Mouse (Mus musculus): Measurements from ENCODE around the gene AI464131.

DNA sequence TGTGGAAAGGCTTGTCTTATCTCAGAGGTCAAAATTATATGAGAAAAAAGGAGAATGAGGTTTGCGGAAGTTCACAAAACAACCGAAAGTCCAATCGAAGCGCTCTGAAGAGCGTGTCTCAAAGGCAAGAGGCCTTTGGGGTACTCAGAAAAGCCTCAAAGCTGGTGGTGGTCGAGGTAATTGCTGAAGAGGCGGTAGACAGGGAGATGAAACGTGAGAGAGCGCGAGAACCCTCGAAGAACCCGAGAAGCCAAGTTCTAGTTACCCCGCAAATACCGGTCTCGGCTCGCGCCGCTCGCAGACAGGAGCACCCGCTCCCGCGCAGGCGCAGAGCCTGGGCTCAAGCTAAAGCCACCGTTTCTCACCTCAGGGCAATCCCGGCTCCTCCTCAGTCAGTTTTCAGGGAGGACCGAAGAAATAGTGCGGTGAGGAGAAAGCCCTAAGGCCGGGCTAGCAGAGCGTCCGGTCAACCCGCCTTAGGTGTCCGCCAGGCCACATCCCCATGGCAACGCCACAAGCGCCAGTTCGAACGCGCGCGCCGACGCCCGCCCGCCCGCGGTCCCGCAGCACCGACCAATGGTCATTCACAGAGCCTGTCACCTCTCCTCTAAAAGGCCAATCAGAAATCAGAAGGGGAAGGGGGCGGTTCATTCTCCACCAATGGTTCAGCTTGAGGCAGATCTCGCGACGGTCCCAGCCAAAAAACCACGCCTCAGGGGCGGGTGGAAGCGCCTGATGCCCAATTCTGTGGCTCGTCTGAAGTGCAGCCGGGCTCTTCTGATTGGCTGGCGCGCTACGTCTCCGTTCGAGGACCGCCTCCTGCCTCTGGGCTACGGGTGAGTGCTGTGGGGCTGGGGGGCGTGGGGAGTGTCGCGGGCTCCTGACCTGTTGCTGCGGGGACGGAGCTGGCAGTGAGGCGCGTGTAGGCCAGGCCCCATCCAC is 38.3 kb downstream of the AI464131 start, which contains the start of the genes Kif24 and Nudt2:
- no peak for TF ChIP-seq CTCF (IDR thresholded peaks at IDR 0.05; ENCODE audit: low read depth, low read length)
- no peak for TF ChIP-seq GATA2 (IDR thresholded peaks at IDR 0.05; ENCODE audit: borderline replicate concordance, low read depth, low read length)
- no peak for TF ChIP-seq GATA1 (IDR thresholded peaks at IDR 0.05; ENCODE audit: borderline replicate concordance, low read length)

All from G1E (cell line).